Mouse (Mus musculus) stomach, adult 2 months (tissue): Measurements from ENCODE around the gene Lig4. TPM values are rescaled to one million over a fixed set of nuclear protein-coding genes. Genes with fewer than 3 reads are reported as not detected.

ENCODE experiments used
- polyA plus RNA-seq: library from polyadenylated mRNA; depleted of rRNA; stranded (reverse); fragments of >200 nt; gene quantifications from 2 replicates; pipeline ENCODE4 v1.2.3, GENCODE M21; 2012; rRNA removed

Gene Lig4
- 0.34 and 0.55 TPM in 2 replicates for polyA plus RNA-seq

GRCm38 (mm10) chr8:9977573-9978314 is at the start of gene Lig4, which contains the start of gene Abhd13:
TSS of gene Lig4 (minus strand) at chr8:9977686.
TSS of gene Abhd13 (plus strand) at chr8:9977707.

GRCm38 (mm10) chr8:10006156-10006985 is 28.9 kb upstream of the Lig4 start, which contains the start of gene Tnfsf13b:
TSS of gene Tnfsf13b (plus strand) at chr8:10006467.

Other genes with a start within 250 kb of the Lig4 start
- gene Fam155a, start 206.5 kb downstream of the Lig4 start, polyA plus RNA-seq, result 0.25 and 0.42 TPM in 2 replicates
- gene Gm10217, start 113.4 kb downstream of the Lig4 start, polyA plus RNA-seq, result not detected in 2 replicates
- gene Abhd13, start within 50 bp of the Lig4 start, polyA plus RNA-seq, result 1.2 and 1.6 TPM in 2 replicates
- 0.90 and 1.7 TPM in 2 replicates for gene Tnfsf13b, start 28.8 kb upstream of the Lig4 start, polyA plus RNA-seq
- 1.4 and 2.2 TPM in 2 replicates for gene Myo16, start 176.2 kb upstream of the Lig4 start, polyA plus RNA-seq